In genomic region chr5:96183987-96184386, GRCm38 (mm10) we compare ENCODE assay signal across 24 mouse cellular contexts. TPM values are rescaled to one million over a fixed set of nuclear protein-coding genes. Genes with fewer than 3 reads are reported as not detected.
DNase-seq lines count a peak whose midpoint lies in the region; ATAC-seq and TF ChIP-seq lines count a peak whose summit lies in the region.
"Had no signal": no experiment of that assay in that cellular context is flagged by ENCODE, and none has a peak within 500 bp of the region (broad histone marks: within the 10 kb centered on the region; RNA-seq: fewer than 3 reads in every experiment).

No protein-coding gene starts in this region.

- TF ChIP-seq RAD21 in MEL (IDR thresholded peaks at IDR 0.05; ENCODE audit: low read depth, low read length) = no peak

- intact Hi-C loops in heart, postnatal 14 days (cut with DNase I) = no loop called here

- 18% methylated on average over 2 of the region's 2 CpGs for WGBS in heart, embryonic 11.5 days (ENCODE audit: insufficient replicate concordance)
- 19% methylated on average over 2 of the region's 2 CpGs for WGBS in heart, embryonic 15.5 days
- whole genome bisulfite sequencing in heart, embryonic 12.5 days = 9% methylated on average over 2 of the region's 2 CpGs
- 10% methylated on average over 2 of the region's 2 CpGs for WGBS in heart, postnatal 0 days

- H3K36me3 ChIP-seq in heart, embryonic 11.5 days (ENCODE audit: control insufficient read depth, insufficient read depth, low read length) = no peaks in the 10 kb centered on the region
- no peaks in the 10 kb centered on the region for H3K36me3 ChIP-seq in heart, embryonic 15.5 days
- no peaks in the 10 kb centered on the region for H3K36me3 ChIP-seq in heart, embryonic 12.5 days
- H3K36me3 ChIP-seq in heart, postnatal 0 days (replicated peaks; ENCODE audit: control insufficient read depth, insufficient read depth, low read length) = no peaks in the 10 kb centered on the region
- peaks cover 0 to 15% of the 10 kb centered on the region in 2 experiments; a peak in 2 of 4 replicates for H3K36me3 ChIP-seq in MEL (ENCODE audit: control insufficient read depth in 1 of 2, insufficient read depth in 2 of 2, low read length in 2 of 2)
- H3K36me3 ChIP-seq: embryonic facial prominence, embryonic 10.5 days; embryonic facial prominence, embryonic 12.5 days; forebrain, embryonic 15.5 days; G1E had no signal

- no peak for ATAC-seq in heart, embryonic 11.5 days (replicated peaks; ENCODE audit: insufficient number of reproducible peaks, low FRiP score, low TSS enrichment)
- 0 out of 2 replicates have a peak, but pooled peaks have one; percentile 31 for ATAC-seq in heart, embryonic 15.5 days (replicated peaks; ENCODE audit: insufficient number of reproducible peaks, insufficient read depth, low FRiP score, low read depth)
- ATAC-seq in heart, embryonic 12.5 days (ENCODE audit: insufficient number of reproducible peaks, low FRiP score) = no peak
- peak; percentile 86 for ATAC-seq in heart, postnatal 0 days (ENCODE audit: insufficient read depth, low read depth)
- ATAC-seq: CD4-positive, CD25-positive, alpha-beta regulatory T cell, adult 4 months; forebrain, embryonic 13.5 days; forebrain, embryonic 15.5 days had no signal

- H3K27ac ChIP-seq in heart, embryonic 11.5 days (ENCODE audit: low read depth, low read length) = no peak overlapping the region
- no peak overlapping the region for H3K27ac ChIP-seq in heart, embryonic 15.5 days
- no peak overlapping the region for H3K27ac ChIP-seq in heart, embryonic 12.5 days (ENCODE audit: poor library complexity, severe bottlenecking)
- peak overlapping the region; percentile 34; the same call in 1 of the 2 replicates for H3K27ac ChIP-seq in heart, postnatal 0 days (ENCODE audit: low read depth)
- H3K27ac ChIP-seq in MEL (ENCODE audit: control insufficient read depth, low read depth, low read length) = no peak overlapping the region
- H3K27ac ChIP-seq: embryonic facial prominence, embryonic 10.5 days; embryonic facial prominence, embryonic 12.5 days; forebrain, embryonic 13.5 days; forebrain, embryonic 15.5 days had no signal

- no peak overlapping the region for H3K9ac ChIP-seq in heart, embryonic 11.5 days (ENCODE audit: low read depth, low read length)
- no peak overlapping the region for H3K9ac ChIP-seq in heart, embryonic 15.5 days
- no peak overlapping the region for H3K9ac ChIP-seq in heart, embryonic 12.5 days
- no peak overlapping the region for H3K9ac ChIP-seq in heart, postnatal 0 days (replicated peaks; ENCODE audit: low read depth, low read length)
- no peak overlapping the region for H3K9ac ChIP-seq in MEL (ENCODE audit: control insufficient read depth, low read depth, low read length, poor library complexity, severe bottlenecking)
- H3K9ac ChIP-seq: embryonic facial prominence, embryonic 12.5 days; forebrain, embryonic 13.5 days; forebrain, embryonic 15.5 days had no signal

- no peak for TF ChIP-seq EP300 in heart, postnatal 0 days (IDR thresholded peaks at IDR 0.05; ENCODE audit: low read depth)
- TF ChIP-seq EP300 in MEL (IDR thresholded peaks at IDR 0.05; ENCODE audit: low read depth in 1 of 2, low read length in 2 of 2) = 0 out of 4 replicates have a peak, but pooled peaks of 1 of the 2 experiments have one; percentile 7

- no peak for TF ChIP-seq POLR2A in MEL (IDR thresholded peaks at IDR 0.05; ENCODE audit: control insufficient read depth in 1 of 2, insufficient read depth in 1 of 2, low read depth in 1 of 2, low read length in 2 of 2, poor library complexity in 1 of 2)

- no peaks in the 10 kb centered on the region for H3K27me3 ChIP-seq in heart, embryonic 11.5 days (ENCODE audit: control insufficient read depth, insufficient read depth, low read length)
- H3K27me3 ChIP-seq in heart, embryonic 15.5 days = no peaks in the 10 kb centered on the region
- no peaks in the 10 kb centered on the region for H3K27me3 ChIP-seq in heart, embryonic 12.5 days (replicated peaks)
- H3K27me3 ChIP-seq in heart, postnatal 0 days (ENCODE audit: control insufficient read depth, insufficient read depth, low read length) = no peaks in the 10 kb centered on the region
- H3K27me3 ChIP-seq in MEL (ENCODE audit: control insufficient read depth in 1 of 2, insufficient read depth in 2 of 2, low read length in 2 of 2) = no peaks in the 10 kb centered on the region
- H3K27me3 ChIP-seq: CH12.LX; embryonic facial prominence, embryonic 12.5 days; forebrain, embryonic 13.5 days; forebrain, embryonic 15.5 days had no signal

- H3K4me2 ChIP-seq in heart, embryonic 11.5 days = no peak overlapping the region
- H3K4me2 ChIP-seq in heart, embryonic 15.5 days = no peak overlapping the region
- H3K4me2 ChIP-seq in heart, embryonic 12.5 days = no peak overlapping the region
- no peak overlapping the region for H3K4me2 ChIP-seq in heart, postnatal 0 days (ENCODE audit: low read depth, low read length)
- H3K4me2 ChIP-seq: embryonic facial prominence, embryonic 12.5 days; forebrain, embryonic 13.5 days; forebrain, embryonic 15.5 days had no signal

- no peaks in the 10 kb centered on the region for H3K4me1 ChIP-seq in heart, embryonic 11.5 days (ENCODE audit: control insufficient read depth, insufficient read depth, low read length)
- no peaks in the 10 kb centered on the region; the same call in 1 of the 2 replicates for H3K4me1 ChIP-seq in heart, embryonic 15.5 days (replicated peaks)
- H3K4me1 ChIP-seq in heart, embryonic 12.5 days (replicated peaks) = peaks cover 8% of the 10 kb centered on the region; the same call in 1 of the 2 replicates
- H3K4me1 ChIP-seq in heart, postnatal 0 days (ENCODE audit: control insufficient read depth, insufficient read depth) = peaks cover 7% of the 10 kb centered on the region
- peaks cover 14 to 17% of the 10 kb centered on the region in 2 experiments for H3K4me1 ChIP-seq in MEL (ENCODE audit: control insufficient read depth in 1 of 2, insufficient read depth in 2 of 2, low read length in 2 of 2)
- H3K4me1 ChIP-seq: embryonic facial prominence, embryonic 10.5 days; embryonic facial prominence, embryonic 12.5 days; forebrain, embryonic 13.5 days; forebrain, embryonic 15.5 days had no signal

- peak; percentile 79 for DNase-seq in heart, adult 11 months
- DNase-seq in heart, postnatal 0 days (ENCODE audit: low spot score) = peak; percentile 67
- no peak for DNase-seq in heart, postnatal 14 days
- DNase-seq in MEL (ENCODE audit: low read depth, low spot score) = no peak
- DNase-seq in adrenal gland, postnatal 4 days (ENCODE audit: low spot score in 2 of 2) = no peak
- DNase-seq: adrenal gland, adult 2 months; adrenal gland, postnatal 10 days; adrenal gland, postnatal 25 days; B cell, adult 2 months; cerebellum, adult 11-12 months; cerebellum, adult 2 months; cerebellum, adult 9-10 months; cerebellum, postnatal 10 days; cerebellum, postnatal 25 days had no signal

- no peaks in the 10 kb centered on the region for H3K9me3 ChIP-seq in heart, embryonic 11.5 days (replicated peaks; ENCODE audit: control insufficient read depth, low read length)
- no peaks in the 10 kb centered on the region for H3K9me3 ChIP-seq in heart, embryonic 15.5 days (replicated peaks)
- no peaks in the 10 kb centered on the region for H3K9me3 ChIP-seq in heart, embryonic 12.5 days (replicated peaks)
- H3K9me3 ChIP-seq in heart, postnatal 0 days (replicated peaks; ENCODE audit: control insufficient read depth, low read length) = no peaks in the 10 kb centered on the region
- no peaks in the 10 kb centered on the region for H3K9me3 ChIP-seq in MEL (replicated peaks; ENCODE audit: insufficient read depth, low read length)
- H3K9me3 ChIP-seq: embryonic facial prominence, embryonic 10.5 days; embryonic facial prominence, embryonic 12.5 days; forebrain, embryonic 13.5 days; forebrain, embryonic 15.5 days; G1E had no signal

- TF ChIP-seq CTCF in heart, postnatal 0 days (IDR thresholded peaks at IDR 0.05; ENCODE audit: low read depth) = no peak
- no peak for TF ChIP-seq CTCF in MEL (IDR thresholded peaks at IDR 0.05 in 2 of 3, conservative IDR thresholded peaks at IDR 0.05 in 1 of 3; ENCODE audit: control insufficient read depth in 1 of 3, insufficient read depth in 1 of 3, low read depth in 2 of 3, low read length in 3 of 3, poor library complexity in 1 of 3, severe bottlenecking in 1 of 3)

- no peaks in the 10 kb centered on the region for H3K79me2 ChIP-seq in MEL (ENCODE audit: control insufficient read depth, insufficient read depth, low read length, poor library complexity)

- H3K4me3 ChIP-seq in heart, embryonic 11.5 days (ENCODE audit: low read depth, low read length) = no peak overlapping the region
- H3K4me3 ChIP-seq in heart, embryonic 15.5 days = no peak overlapping the region
- H3K4me3 ChIP-seq in heart, embryonic 12.5 days = no peak overlapping the region
- no peak overlapping the region for H3K4me3 ChIP-seq in heart, postnatal 0 days (ENCODE audit: low read depth, low read length)
- H3K4me3 ChIP-seq in MEL (ENCODE audit: control insufficient read depth in 1 of 2, insufficient read depth in 1 of 2, low read depth in 2 of 2, low read length in 2 of 2) = no peak overlapping the region
- H3K4me3 ChIP-seq: embryonic facial prominence, embryonic 10.5 days; embryonic facial prominence, embryonic 12.5 days; forebrain, embryonic 13.5 days; forebrain, embryonic 15.5 days had no signal

RNA-seq across cellular contexts. Expression of gene Cnot6l, which starts 20.0 kb away (rescaled TPM):
- 11.3 and 13.2 TPM in 2 replicates for polyA plus RNA-seq in heart, embryonic 11.5 days (2014; fragmentation: Nextera tagmentation; extraction: Ambion mirVana)
- 15.5 and 18.6 TPM in 2 replicates for polyA plus RNA-seq in heart, embryonic 15.5 days (2015; fragmentation: Nextera tagmentation; extraction: Ambion mirVana)
- polyA plus RNA-seq in heart, embryonic 12.5 days (2016; fragmentation: Nextera tagmentation; extraction: Ambion mirVana) = 16.8 and 17.6 TPM in 2 replicates
- total RNA-seq in heart, postnatal 0 days (2014; rRNA removed; ENCODE audit: low replicate concordance) = 17.6 and 22.3 TPM in 2 replicates
- polyA plus RNA-seq in heart, postnatal 0 days (2015; fragmentation: Nextera tagmentation; extraction: Ambion mirVana) = 17.0 and 17.9 TPM in 2 replicates
- total RNA-seq in heart, postnatal 14 days (2021) = 10 to 100 TPM; 76.2 to 81.2 TPM
- 10.2 and 13.2 TPM in 2 replicates for total RNA-seq in MEL (2012; rRNA removed)
- 10 to 100 TPM in 1 of 2 experiments, not detected in 1; 21.2 TPM for polyA plus RNA-seq in MEL (2012; ENCODE audit: insufficient read depth in 1 of 2, insufficient read length in 2 of 2, low read depth in 1 of 2, low replicate concordance in 2 of 2, missing spikeins in 1 of 2)
- 100 to 1,000 TPM; 104 to 124 TPM for total RNA-seq in adrenal gland, postnatal 4 days (2021)

RNA-seq across cellular contexts. Expression of gene Mrpl1, which starts 25.3 kb away (rescaled TPM):
- 22.4 and 24.3 TPM in 2 replicates for polyA plus RNA-seq in heart, embryonic 11.5 days (2014; fragmentation: Nextera tagmentation; extraction: Ambion mirVana)
- 18.2 and 22.0 TPM in 2 replicates for polyA plus RNA-seq in heart, embryonic 15.5 days (2015; fragmentation: Nextera tagmentation; extraction: Ambion mirVana)
- polyA plus RNA-seq in heart, embryonic 12.5 days (2016; fragmentation: Nextera tagmentation; extraction: Ambion mirVana) = 25.0 and 26.4 TPM in 2 replicates
- total RNA-seq in heart, postnatal 0 days (2014; rRNA removed; ENCODE audit: low replicate concordance) = 16.0 and 18.3 TPM in 2 replicates
- 29.6 and 29.7 TPM in 2 replicates for polyA plus RNA-seq in heart, postnatal 0 days (2015; fragmentation: Nextera tagmentation; extraction: Ambion mirVana)
- total RNA-seq in heart, postnatal 14 days (2021) = 10 to 100 TPM; 25.5 to 28.0 TPM
- total RNA-seq in MEL (2012; rRNA removed) = 26.2 and 27.0 TPM in 2 replicates
- polyA plus RNA-seq in MEL (2012; ENCODE audit: insufficient read depth in 1 of 2, insufficient read length in 2 of 2, low read depth in 1 of 2, low replicate concordance in 2 of 2, missing spikeins in 1 of 2) = 10 to 100 TPM in 1 of 2 experiments, not detected in 1; 22.0 TPM
- total RNA-seq in adrenal gland, postnatal 4 days (2021) = 10 to 100 TPM; 23.5 to 23.8 TPM

Comparison
In these comparisons a context has a peak if more than half of its experiments do, and no peak if none do; other contexts are left out.
1. DNase-seq: peak in heart, adult 11 months (single experiment) and heart, postnatal 0 days (single experiment); none in heart, postnatal 14 days (0 of 2), MEL (single experiment) and adrenal gland, postnatal 4 days (0 of 2).
2. ATAC-seq: peak in heart, embryonic 15.5 days (single experiment) and heart, postnatal 0 days (single experiment); none in heart, embryonic 11.5 days (single experiment) and heart, embryonic 12.5 days (single experiment).